Mouse (Mus musculus): ENCODE measurements around the gene Arhgdig.
"Not testable (repeated sequence)": the region's sequence is repeated elsewhere in the genome, so short reads cannot be mapped to it uniquely, and the experiment has no call there.

DNA sequence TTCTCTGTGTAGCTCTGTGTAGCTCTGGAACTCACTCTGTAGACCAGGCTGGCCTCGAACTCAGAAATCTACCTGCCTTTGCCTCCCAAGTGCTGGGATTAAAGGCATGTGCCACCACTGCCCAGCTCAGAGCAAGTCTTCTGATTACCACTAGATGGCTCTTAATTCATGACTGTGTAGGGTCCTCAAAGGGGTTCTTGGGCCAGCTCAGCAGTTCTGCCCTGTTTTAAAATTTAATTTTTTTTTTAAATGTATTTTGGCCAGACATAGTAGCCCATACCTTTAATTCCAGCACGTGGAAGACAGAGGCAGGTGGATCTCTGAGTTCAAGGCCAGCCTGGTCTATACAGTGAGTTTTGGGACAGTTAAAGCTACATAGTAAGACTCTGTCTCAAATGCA, 32.3 kb downstream of the Arhgdig start:
- TF ChIP-seq CTCF (IDR thresholded peaks at IDR 0.05; ENCODE audit: extremely low read depth, insufficient read length, insufficient replicate concordance, low read depth, low read length); POLR2A (IDR thresholded peaks at IDR 0.05; ENCODE audit: low read depth, low read length): not testable (repeated sequence)
